Mouse (Mus musculus) C2C12 (cell line): ENCODE measurements at regions not wholly inside any gene's neighbourhood (a gene's known extent, or its start where the extent isn't known, plus 50 kb on each side); places are given as distances from the start of the nearest gene placed in this dataset.

Source experiments
- CTCF ChIP-seq: IDR thresholded peaks from one replicate; pipeline ENCODE4 v1.5.1; 2011; ENCODE audit not compliant: control insufficient read depth, insufficient read depth, insufficient read length
- FOSL1 ChIP-seq: IDR thresholded peaks from one replicate; pipeline ENCODE4 v1.8.0; 2011; ENCODE audit warnings: mild to moderate bottlenecking, low read length; ENCODE audit not compliant: poor library complexity, insufficient read depth, severe bottlenecking
- MAX ChIP-seq: IDR thresholded peaks from one replicate; pipeline ENCODE4 v1.6.1; 2011; ENCODE audit warnings: mild to moderate bottlenecking, control low read depth
- MYOG ChIP-seq: IDR thresholded peaks from one replicate; pipeline ENCODE4 v1.6.1; 2011; ENCODE audit not compliant: control insufficient read depth, insufficient read length; ENCODE audit errors: extremely low read depth
- USF1 ChIP-seq: IDR thresholded peaks from one replicate; pipeline ENCODE4 v1.6.1; 2011; ENCODE audit warnings: low read depth, mild to moderate bottlenecking, control low read depth, moderate library complexity

GRCm38 (mm10) chr10:19067623-19068022 lies 52.2 kb upstream of the Tnfaip3 start:
- TF ChIP-seq MAX (no peak), CTCF (no peak), USF1 (no peak), FOSL1 (no peak), MYOG (no peak)
